ENCODE assay signal across 24 mouse cellular contexts in the genomic region with DNA sequence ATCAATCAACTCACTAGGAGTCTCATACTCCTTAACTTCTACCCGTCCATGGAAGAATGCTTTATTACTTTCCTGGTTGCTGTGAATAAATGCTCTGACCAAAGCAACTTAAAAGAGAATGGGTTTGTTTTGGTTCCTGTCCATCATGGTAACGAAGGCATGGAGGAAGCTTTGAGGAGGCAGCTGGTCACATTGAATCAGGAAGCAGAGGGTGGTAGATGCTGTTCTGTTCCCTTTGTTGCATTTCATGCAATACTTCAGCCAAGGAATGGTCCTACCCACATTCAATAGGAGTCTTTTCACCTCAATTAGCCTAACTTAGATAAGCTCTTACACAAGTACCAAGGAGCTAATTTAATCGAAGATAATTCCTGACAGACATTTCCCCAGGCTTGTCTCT. TPM values are rescaled to one million over a fixed set of nuclear protein-coding genes. Genes with fewer than 3 reads are reported as not detected.
DNase-seq lines count a peak whose midpoint lies in the region; ATAC-seq and TF ChIP-seq lines count a peak whose summit lies in the region.
"Had no signal": no experiment of that assay in that cellular context is flagged by ENCODE, and none has a peak within 500 bp of the region (broad histone marks: within the 10 kb centered on the region; RNA-seq: fewer than 3 reads in every experiment).

No protein-coding gene starts in this region.

- peak; percentile 36 for DNase-seq in embryo, embryonic 10 days (ENCODE audit: low spot score)
- DNase-seq in embryo, embryonic 9.5 days (ENCODE audit: extremely low spot score), result no peak
- no peak for DNase-seq in forebrain, postnatal 0 days
- DNase-seq in embryo, embryonic 10.5 days (ENCODE audit: low spot score), result peak; percentile 21
- no peak for DNase-seq in layer of hippocampus, adult 9-11 months
- no peak for DNase-seq in left cerebral cortex, postnatal 36 days (ENCODE audit: low spot score in 2 of 2)
- DNase-seq: adrenal gland, adult 8-10 months; adrenal gland, postnatal 25 days; cerebellum, adult 2 months; cerebellum, adult 9-11 months; cerebellum, postnatal 25 days; gastrocnemius, postnatal 10 days; gastrocnemius, postnatal 36 days; heart, adult 2 months; kidney, adult 2 months had no signal

- peak; percentile 76; the same call in 1 of the 2 replicates for ATAC-seq in forebrain, embryonic 12.5 days (ENCODE audit: low FRiP score)
- ATAC-seq in forebrain, postnatal 0 days, result no peak
- ATAC-seq in forebrain, embryonic 16.5 days, result peak; percentile 34; the same call in 1 of the 2 replicates
- ATAC-seq: intestine, postnatal 0 days; Patski had no signal

- no peaks in the 10 kb centered on the region for H3K9me3 ChIP-seq in forebrain, embryonic 12.5 days
- no peaks in the 10 kb centered on the region for H3K9me3 ChIP-seq in forebrain, postnatal 0 days (ENCODE audit: low read length)
- no peaks in the 10 kb centered on the region for H3K9me3 ChIP-seq in forebrain, embryonic 16.5 days (ENCODE audit: control insufficient read depth, low read length)
- H3K9me3 ChIP-seq: embryonic facial prominence, embryonic 12.5 days; embryonic facial prominence, embryonic 15.5 days; hindbrain, embryonic 12.5 days; hindbrain, embryonic 15.5 days had no signal

- H3K4me1 ChIP-seq in forebrain, embryonic 12.5 days, result peaks cover 12% of the 10 kb centered on the region
- no peaks in the 10 kb centered on the region; the same call in 1 of the 2 replicates for H3K4me1 ChIP-seq in forebrain, postnatal 0 days (ENCODE audit: insufficient read depth)
- H3K4me1 ChIP-seq in forebrain, embryonic 16.5 days (replicated peaks; ENCODE audit: control insufficient read depth, insufficient read depth, low read length), result peaks cover 6% of the 10 kb centered on the region

- H3K27ac ChIP-seq in forebrain, embryonic 12.5 days, result no peak overlapping the region
- no peak overlapping the region for H3K27ac ChIP-seq in forebrain, postnatal 0 days (ENCODE audit: low read depth, low read length)
- H3K27ac ChIP-seq in forebrain, embryonic 16.5 days (ENCODE audit: low read length), result no peak overlapping the region
- H3K27ac ChIP-seq: embryonic facial prominence, embryonic 12.5 days; embryonic facial prominence, embryonic 15.5 days; heart, adult 2 months; hindbrain, embryonic 12.5 days; hindbrain, embryonic 15.5 days had no signal

- peaks cover 10% of the 10 kb centered on the region for H3K27me3 ChIP-seq in forebrain, embryonic 12.5 days
- no peaks in the 10 kb centered on the region for H3K27me3 ChIP-seq in forebrain, postnatal 0 days (ENCODE audit: insufficient read depth, low read length)
- 0 out of 2 replicates have a peak, but pooled peaks cover 3% of the 10 kb centered on the region for H3K27me3 ChIP-seq in forebrain, embryonic 16.5 days (replicated peaks; ENCODE audit: control insufficient read depth, insufficient read depth, low read length)
- H3K27me3 ChIP-seq: embryonic facial prominence, embryonic 12.5 days; hindbrain, embryonic 15.5 days had no signal

- H3K9ac ChIP-seq in forebrain, embryonic 12.5 days, result no peak overlapping the region
- no peak overlapping the region for H3K9ac ChIP-seq in forebrain, postnatal 0 days
- no peak overlapping the region for H3K9ac ChIP-seq in forebrain, embryonic 16.5 days (replicated peaks; ENCODE audit: low read depth, low read length)
- H3K9ac ChIP-seq: embryonic facial prominence, embryonic 12.5 days; embryonic facial prominence, embryonic 15.5 days; hindbrain, embryonic 12.5 days; hindbrain, embryonic 15.5 days had no signal

- no peak for TF ChIP-seq CTCF in forebrain, postnatal 0 days (IDR thresholded peaks at IDR 0.05; ENCODE audit: low read depth)

- no peak overlapping the region for H3K4me2 ChIP-seq in forebrain, embryonic 12.5 days
- no peak overlapping the region for H3K4me2 ChIP-seq in forebrain, postnatal 0 days (ENCODE audit: low read depth)
- no peak overlapping the region for H3K4me2 ChIP-seq in forebrain, embryonic 16.5 days (ENCODE audit: low read length)
- H3K4me2 ChIP-seq: embryonic facial prominence, embryonic 12.5 days; embryonic facial prominence, embryonic 15.5 days; heart, embryonic 11.5 days; hindbrain, embryonic 12.5 days; hindbrain, embryonic 15.5 days had no signal

- WGBS in forebrain, embryonic 12.5 days, result 27% methylated on average over 3 of the region's 3 CpGs
- 27% methylated on average over 3 of the region's 3 CpGs for WGBS in forebrain, postnatal 0 days
- 9% methylated on average over 3 of the region's 3 CpGs for WGBS in forebrain, embryonic 16.5 days

- no peaks in the 10 kb centered on the region; the same call in 1 of the 2 replicates for H3K36me3 ChIP-seq in forebrain, embryonic 12.5 days (replicated peaks)
- H3K36me3 ChIP-seq in forebrain, postnatal 0 days (ENCODE audit: insufficient read depth), result no peaks in the 10 kb centered on the region
- H3K36me3 ChIP-seq in forebrain, embryonic 16.5 days (ENCODE audit: control insufficient read depth, insufficient read depth), result no peaks in the 10 kb centered on the region
- H3K36me3 ChIP-seq: embryonic facial prominence, embryonic 12.5 days; embryonic facial prominence, embryonic 15.5 days; hindbrain, embryonic 12.5 days; hindbrain, embryonic 15.5 days had no signal

- intact Hi-C loops in left cerebral cortex, postnatal 36 days (cut with DNase I), result no loop called here

- H3K4me3 ChIP-seq in forebrain, embryonic 12.5 days (replicated peaks), result no peak overlapping the region
- no peak overlapping the region for H3K4me3 ChIP-seq in forebrain, postnatal 0 days (ENCODE audit: low read depth, low read length)
- no peak overlapping the region for H3K4me3 ChIP-seq in forebrain, embryonic 16.5 days (replicated peaks; ENCODE audit: low read length)
- H3K4me3 ChIP-seq: embryonic facial prominence, embryonic 12.5 days; embryonic facial prominence, embryonic 15.5 days; heart, adult 2 months; hindbrain, embryonic 12.5 days; hindbrain, embryonic 15.5 days had no signal

RNA-seq across cellular contexts. Expression of a gene that starts 5.3 kb away (rescaled TPM):
- 632 and 641 TPM in 2 replicates for polyA plus RNA-seq in forebrain, embryonic 12.5 days (2016; fragmentation: Nextera tagmentation; extraction: Ambion mirVana)
- total RNA-seq in forebrain, postnatal 0 days (2014; rRNA removed), result 219 and 271 TPM in 2 replicates
- polyA plus RNA-seq in forebrain, postnatal 0 days (2015; fragmentation: Nextera tagmentation; extraction: Ambion mirVana), result 782 and 828 TPM in 2 replicates
- polyA plus RNA-seq in forebrain, embryonic 16.5 days (2015; fragmentation: Nextera tagmentation; extraction: Ambion mirVana), result 522 and 568 TPM in 2 replicates
- 100 to 1,000 TPM; 298 to 309 TPM for total RNA-seq in left cerebral cortex, postnatal 36 days (2021)

RNA-seq across cellular contexts. Expression of a gene that starts 30.5 kb away (rescaled TPM):
- polyA plus RNA-seq in forebrain, embryonic 12.5 days (2016; fragmentation: Nextera tagmentation; extraction: Ambion mirVana), result 411 and 412 TPM in 2 replicates
- total RNA-seq in forebrain, postnatal 0 days (2014; rRNA removed), result 182 and 203 TPM in 2 replicates
- 263 and 323 TPM in 2 replicates for polyA plus RNA-seq in forebrain, postnatal 0 days (2015; fragmentation: Nextera tagmentation; extraction: Ambion mirVana)
- 290 and 303 TPM in 2 replicates for polyA plus RNA-seq in forebrain, embryonic 16.5 days (2015; fragmentation: Nextera tagmentation; extraction: Ambion mirVana)
- total RNA-seq in left cerebral cortex, postnatal 36 days (2021), result 100 to 1,000 TPM; 112 to 117 TPM

Comparison
In these comparisons a context has a peak if more than half of its experiments do, and no peak if none do; other contexts are left out.
1. DNase-seq: peak in embryo, embryonic 10 days (single experiment) and embryo, embryonic 10.5 days (single experiment); none in embryo, embryonic 9.5 days (single experiment), forebrain, postnatal 0 days (single experiment), layer of hippocampus, adult 9-11 months (single experiment) and left cerebral cortex, postnatal 36 days (0 of 2).